Mouse (Mus musculus) hindbrain, embryonic 16.5 days (tissue): ENCODE measurements at regions not wholly inside any gene's neighbourhood (a gene's known extent, or its start where the extent isn't known, plus 50 kb on each side); places are given as distances from the start of the nearest gene placed in this dataset.

Source experiments
- ATAC-seq: fragments of 200-750 bp; cut with Nextera tagmentation; 2 replicates; pipeline ENCODE4 v1.8.0; 2017; ENCODE audit warnings: moderate TSS enrichment, moderate library complexity
- H3K27ac ChIP-seq: fragments of 300-500 bp; sonication (generic); 2 replicates; pipeline ENCODE4 v1.5.1; 2014; ENCODE audit warnings: low read depth, mild to moderate bottlenecking, control low read depth, low read length, moderate library complexity
- H3K27me3 ChIP-seq: fragments of 300-500 bp; sonication (generic); replicated peaks from 2 replicates; pipeline ENCODE4 v1.6.1; 2014; ENCODE audit warnings: low read length; ENCODE audit not compliant: control insufficient read depth, insufficient read depth
- H3K36me3 ChIP-seq: fragments of 300-500 bp; sonication (generic); 2 replicates; pipeline ENCODE4 v1.6.1; 2014; ENCODE audit warnings: mild to moderate bottlenecking, low read length, moderate library complexity, mixed read lengths; ENCODE audit not compliant: control insufficient read depth, insufficient read depth
- H3K4me1 ChIP-seq: fragments of 300-500 bp; sonication (generic); 2 replicates; pipeline ENCODE4 v1.6.1; 2014; ENCODE audit warnings: low read depth, low read length; ENCODE audit not compliant: control insufficient read depth, insufficient read depth
- H3K4me2 ChIP-seq: fragments of 300-500 bp; sonication (generic); 2 replicates; pipeline ENCODE4 v1.6.1; 2014; ENCODE audit warnings: mild to moderate bottlenecking, low read length, control low read depth, moderate library complexity
- H3K4me3 ChIP-seq: fragments of 300-500 bp; sonication (generic); 2 replicates; pipeline ENCODE4 v1.5.1; 2014; ENCODE audit warnings: mild to moderate bottlenecking, low read length, control low read depth, moderate library complexity
- H3K9ac ChIP-seq: fragments of 300-500 bp; sonication (generic); 2 replicates; pipeline ENCODE4 v1.6.1; 2014; ENCODE audit warnings: low read depth, mild to moderate bottlenecking, control low read depth, low read length, moderate library complexity
- H3K9me3 ChIP-seq: fragments of 300-500 bp; sonication (generic); 2 replicates; pipeline ENCODE4 v1.6.1; 2014; ENCODE audit warnings: mild to moderate bottlenecking, low read length, moderate library complexity; ENCODE audit not compliant: control insufficient read depth
- WGBS: fragments of 180-500 bp; shearing (Covaris S2); extraction: QIAGEN DNeasy Blood & Tissue Kit; methylation state at CpG from one replicate; pipeline ENCODE4 v1.1.7; 2014; 5-methylcytosine and 5-hydroxymethylcytosine counted together

GRCm38 (mm10) chr16:57902498-57902897, 148.0 kb upstream of the Col8a1 start:
- 78% methylated on average over 3 of the region's 3 CpGs for WGBS

DNA sequence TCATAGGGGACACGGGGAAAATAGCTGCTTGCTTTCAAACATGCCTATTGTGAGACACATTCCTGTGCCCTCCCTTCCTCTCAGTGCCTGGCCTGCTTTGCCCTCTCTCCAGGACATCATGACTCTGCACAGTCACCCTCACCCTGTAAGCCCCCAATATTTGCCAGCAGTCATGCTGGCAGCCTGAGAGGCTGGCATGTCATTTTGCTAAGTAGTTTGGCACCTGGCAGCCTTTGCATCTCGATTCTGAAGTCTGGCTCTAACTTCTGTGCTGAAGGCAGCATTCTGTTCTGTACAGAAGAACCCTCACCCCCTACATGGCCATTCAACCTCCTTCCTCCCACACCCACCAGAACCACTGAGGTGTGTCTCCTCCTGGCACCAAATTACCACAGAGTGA, 157.5 kb upstream of the Col8a1 start:
- Histone ChIP-seq H3K4me2 (no peak overlapping the region), H3K4me3 (no peak overlapping the region), H3K9me3 (no peaks in the 10 kb centered on the region), H3K4me1 (no peaks in the 10 kb centered on the region), H3K27me3 (no peaks in the 10 kb centered on the region), H3K36me3 (no peaks in the 10 kb centered on the region), H3K9ac (no peak overlapping the region), H3K27ac (no peak overlapping the region)
- ATAC-seq: peak; percentile 63
- 30% methylated on average over 2 of the region's 2 CpGs for WGBS

More at GRCm38 (mm10) chr16:57902498-57902897, 148.0 kb upstream of the Col8a1 start:
- H3K4me3 ChIP-seq: no peak overlapping the region
- H3K27me3 ChIP-seq: no peaks in the 10 kb centered on the region
- no peak overlapping the region for H3K27ac ChIP-seq
- H3K4me1 ChIP-seq: no peaks in the 10 kb centered on the region
- H3K9me3 ChIP-seq: no peaks in the 10 kb centered on the region
- no peak overlapping the region for H3K9ac ChIP-seq
- H3K36me3 ChIP-seq: no peaks in the 10 kb centered on the region
- no peak overlapping the region for H3K4me2 ChIP-seq
- ATAC-seq: no peak

- no peaks in the 10 kb centered on the region for H3K27me3 ChIP-seq
- no peaks in the 10 kb centered on the region for H3K36me3 ChIP-seq
- H3K27ac ChIP-seq: no peak overlapping the region
- no peak overlapping the region for H3K4me2 ChIP-seq
- ATAC-seq: no peak
- no peak overlapping the region for H3K4me3 ChIP-seq
- WGBS: 64% methylated on average over 1 of the region's 1 CpGs
- H3K9me3 ChIP-seq: no peaks in the 10 kb centered on the region
- no peaks in the 10 kb centered on the region for H3K4me1 ChIP-seq
- H3K9ac ChIP-seq: no peak overlapping the region
Measured at GRCm38 (mm10) chr16:57914506-57914905, 160.0 kb upstream of the Col8a1 start.

GRCm38 (mm10) chr16:57915451-57915850, 160.9 kb upstream of the Col8a1 start:
- WGBS: 86% methylated on average over 2 of the region's 2 CpGs
- no peak overlapping the region for H3K4me3 ChIP-seq
- no peak for ATAC-seq

DNA sequence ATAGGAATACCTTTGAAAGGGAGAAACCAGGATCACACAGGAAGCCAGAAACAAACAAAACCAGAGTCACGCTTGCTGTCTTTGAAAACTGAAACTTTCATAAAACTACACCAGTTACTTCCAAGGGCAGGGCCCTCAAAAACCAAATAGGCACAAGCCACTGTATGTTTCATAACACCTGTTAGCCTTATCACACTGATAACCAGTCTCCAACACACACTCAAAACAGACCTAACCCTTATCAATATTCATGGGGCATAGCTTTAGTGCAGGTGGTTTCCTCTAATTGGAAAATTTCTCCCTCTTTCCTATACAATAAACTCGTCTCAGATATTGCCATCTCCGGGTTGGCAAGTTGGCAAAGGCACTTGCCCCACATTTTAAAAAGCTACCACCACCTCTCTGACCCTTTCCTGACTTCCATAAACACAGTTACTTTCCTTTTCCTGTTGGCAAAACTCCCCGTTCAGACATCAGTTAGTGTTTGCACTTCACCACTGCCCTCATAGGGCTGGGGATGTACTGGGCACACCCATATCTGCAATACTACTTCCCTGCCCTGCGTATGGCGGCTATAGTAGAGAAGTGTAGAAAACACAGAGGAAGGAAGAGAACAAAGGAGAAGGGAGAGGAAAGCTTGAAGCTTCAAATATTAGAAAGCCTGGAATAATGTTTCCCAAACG, 169.1 kb upstream of the Col8a1 start:
- H3K9me3 ChIP-seq: no peaks in the 10 kb centered on the region
- H3K4me1 ChIP-seq: no peaks in the 10 kb centered on the region
- H3K36me3 ChIP-seq: no peaks in the 10 kb centered on the region
- no peak overlapping the region for H3K4me3 ChIP-seq
- H3K27me3 ChIP-seq: no peaks in the 10 kb centered on the region
- ATAC-seq: no peak; the same call in 1 of the 2 replicates
- H3K27ac ChIP-seq: no peak overlapping the region
- WGBS: 70% methylated on average over 7 of the region's 7 CpGs
- no peak overlapping the region for H3K9ac ChIP-seq
- no peak overlapping the region for H3K4me2 ChIP-seq

More at GRCm38 (mm10) chr16:57915451-57915850, 160.9 kb upstream of the Col8a1 start:
- Histone ChIP-seq H3K36me3 (no peaks in the 10 kb centered on the region), H3K27me3 (no peaks in the 10 kb centered on the region), H3K9me3 (no peaks in the 10 kb centered on the region), H3K4me1 (no peaks in the 10 kb centered on the region), H3K27ac (no peak overlapping the region), H3K4me2 (no peak overlapping the region), H3K9ac (no peak overlapping the region)

- H3K4me3 ChIP-seq: no peak overlapping the region
Measured at GRCm38 (mm10) chr16:57924130-57924495, 169.6 kb upstream of the Col8a1 start.

GRCm38 (mm10) chr16:57927816-57928215, 173.3 kb upstream of the Col8a1 start:
- 64% methylated on average over 4 of the region's 4 CpGs for WGBS
- Histone ChIP-seq H3K27ac (no peak overlapping the region), H3K4me1 (no peaks in the 10 kb centered on the region), H3K9ac (no peak overlapping the region), H3K9me3 (no peaks in the 10 kb centered on the region), H3K4me3 (no peak overlapping the region), H3K4me2 (no peak overlapping the region), H3K27me3 (no peaks in the 10 kb centered on the region), H3K36me3 (no peaks in the 10 kb centered on the region)
- ATAC-seq: peak; percentile 88

More at GRCm38 (mm10) chr16:57924130-57924495, 169.6 kb upstream of the Col8a1 start:
- Histone ChIP-seq H3K4me2 (no peak overlapping the region), H3K9ac (no peak overlapping the region), H3K9me3 (no peaks in the 10 kb centered on the region), H3K27me3 (no peaks in the 10 kb centered on the region), H3K27ac (no peak overlapping the region), H3K4me1 (no peaks in the 10 kb centered on the region), H3K36me3 (no peaks in the 10 kb centered on the region)
- peak; percentile 66; the same call in 1 of the 2 replicates for ATAC-seq
- 43% methylated on average over 4 of the region's 4 CpGs for WGBS

DNA sequence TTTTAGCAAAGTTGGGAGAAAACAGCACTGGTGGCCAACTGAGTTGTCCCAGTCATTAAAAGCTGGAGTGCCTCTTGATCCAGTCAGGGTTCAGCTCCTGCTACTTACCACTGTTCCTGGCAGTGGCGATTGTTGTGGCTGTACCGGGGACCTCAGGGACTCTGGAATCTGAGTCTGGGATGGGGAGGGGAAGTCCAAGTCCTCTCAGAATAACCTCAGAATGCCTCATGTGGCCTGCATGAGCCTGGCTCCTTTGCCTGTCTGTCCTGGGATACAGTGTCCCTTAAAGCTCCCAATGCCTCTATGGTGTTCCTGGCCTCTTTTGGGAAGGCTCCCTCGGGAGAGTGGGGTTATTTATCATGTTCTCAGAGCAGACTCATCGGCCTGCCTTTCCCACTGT, 173.8 kb upstream of the Col8a1 start:
- Histone ChIP-seq H3K9ac (no peak overlapping the region), H3K36me3 (no peaks in the 10 kb centered on the region), H3K27me3 (no peaks in the 10 kb centered on the region), H3K4me1 (no peaks in the 10 kb centered on the region), H3K4me2 (no peak overlapping the region), H3K4me3 (no peak overlapping the region), H3K27ac (no peak overlapping the region), H3K9me3 (no peaks in the 10 kb centered on the region)
- ATAC-seq: peak; percentile 61
- WGBS: 57% methylated on average over 4 of the region's 4 CpGs

GRCm38 (mm10) chr16:57929151-57929764, 174.7 kb upstream of the Col8a1 start:
- H3K36me3 ChIP-seq: no peaks in the 10 kb centered on the region
- ATAC-seq: no peak

More at GRCm38 (mm10) chr16:57929151-57929764, 174.7 kb upstream of the Col8a1 start:
- Histone ChIP-seq H3K27ac (no peak overlapping the region), H3K27me3 (no peaks in the 10 kb centered on the region), H3K9ac (no peak overlapping the region), H3K4me3 (no peak overlapping the region), H3K9me3 (no peaks in the 10 kb centered on the region), H3K4me1 (no peaks in the 10 kb centered on the region), H3K4me2 (no peak overlapping the region)
- 71% methylated on average over 12 of the region's 12 CpGs for WGBS
